Mouse (Mus musculus) olfactory bulb, adult 2 months (tissue): ENCODE measurements around the gene Slc22a4.

Experiments used
- CTCF ChIP-seq: fragments of 200-500 bp; IDR thresholded peaks from 2 replicates; pipeline ENCODE4 v1.5.1; 2012; ENCODE audit warnings: low read depth, mild to moderate bottlenecking, low read length, moderate library complexity; ENCODE audit not compliant: insufficient read depth
- POLR2A ChIP-seq: fragments of 200-500 bp; IDR thresholded peaks from 2 replicates; pipeline ENCODE4 v1.6.1; 2012; ENCODE audit warnings: mild to moderate bottlenecking, low read depth, low read length, moderate library complexity; ENCODE audit not compliant: insufficient read depth

GRCm38 (mm10) chr11:53979788-53980621 is 47.9 kb downstream of the Slc22a4 start, which contains the start of gene Slc22a21:
- TF ChIP-seq POLR2A (no peak), CTCF (no peak)
